Mouse (Mus musculus) heart, embryonic 10.5 days (tissue): ENCODE measurements around the gene Strip1. TPM values are rescaled to one million over a fixed set of nuclear protein-coding genes. Genes with fewer than 3 reads are reported as not detected.
A peak's percentile ranks its signal among the peaks of the same experiment; 100 is the strongest.
"Not testable (repeated sequence)": the region's sequence is repeated elsewhere in the genome, so short reads cannot be mapped to it uniquely, and the experiment has no call there.

ENCODE experiments used
- DNase-seq: peaks from one replicate; pipeline ENCODE4 v3.0.0-alpha.2; 2017; ENCODE audit warnings: low spot score
- H3K27ac ChIP-seq: fragments of 300-500 bp; sonication (generic); 2 replicates; pipeline ENCODE4 v1.5.1; 2016; ENCODE audit warnings: mild to moderate bottlenecking
- H3K27me3 ChIP-seq: fragments of 300-500 bp; sonication (generic); 2 replicates; pipeline ENCODE4 v1.6.1; 2016; ENCODE audit warnings: mild to moderate bottlenecking; ENCODE audit not compliant: poor library complexity, insufficient read depth, severe bottlenecking
- H3K36me3 ChIP-seq: fragments of 300-500 bp; sonication (generic); 2 replicates; pipeline ENCODE4 v1.6.1; 2016; ENCODE audit warnings: mild to moderate bottlenecking, moderate library complexity
- H3K4me1 ChIP-seq: fragments of 300-500 bp; sonication (generic); 2 replicates; pipeline ENCODE4 v1.6.1; 2016; ENCODE audit warnings: mild to moderate bottlenecking
- H3K4me3 ChIP-seq: fragments of 300-500 bp; sonication (generic); 2 replicates; pipeline ENCODE4 v1.5.1; 2016; ENCODE audit warnings: mild to moderate bottlenecking, moderate library complexity
- H3K9me3 ChIP-seq: fragments of 300-500 bp; sonication (generic); 2 replicates; pipeline ENCODE4 v1.6.1; 2016; ENCODE audit warnings: mild to moderate bottlenecking, moderate library complexity
- WGBS: fragments of 180-500 bp; shearing (Covaris S2); methylation state at CpG from one replicate; pipeline ENCODE4 v1.1.7; 2016; 5-methylcytosine and 5-hydroxymethylcytosine counted together
- polyA plus RNA-seq: library from polyadenylated mRNA; unstranded; fragments of >200 nt; fragmentation: Nextera tagmentation; extraction: Ambion mirVana; gene quantifications from 2 replicates; pipeline ENCODE4 v1.2.1, GENCODE M21; 2016

Strip1 gene
- polyA plus RNA-seq, 1 experiment from 2014 or later, result 50.1 TPM

- H3K4me3 ChIP-seq, H3K4me1 ChIP-seq, DNase-seq, H3K27me3 ChIP-seq, H3K27ac ChIP-seq, H3K36me3 ChIP-seq, H3K9me3 ChIP-seq: not testable (repeated sequence)
- WGBS, result 74% methylated on average over 5 of the region's 5 CpGs
These were observed 18.8 kb upstream of the Strip1 start for GRCm38 (mm10) chr3:107650276-107650675.

GRCm38 (mm10) chr3:107646947-107647346, 15.5 kb upstream of the Strip1 start:
- no peaks in the 10 kb centered on the region for H3K27me3 ChIP-seq
- no peak for DNase-seq
- no peak overlapping the region for H3K4me3 ChIP-seq
- no peaks in the 10 kb centered on the region for H3K9me3 ChIP-seq
- no peak overlapping the region for H3K27ac ChIP-seq
- 95% methylated on average over 3 of the region's 3 CpGs for WGBS
- no peaks in the 10 kb centered on the region; the same call in 1 of the 2 replicates for H3K4me1 ChIP-seq
- H3K36me3 ChIP-seq, result no peaks in the 10 kb centered on the region

GRCm38 (mm10) chr3:107637606-107638172, 6.2 kb upstream of the Strip1 start:
- H3K9me3 ChIP-seq, result no peaks in the 10 kb centered on the region
- H3K4me1 ChIP-seq, result peaks cover 7% of the 10 kb centered on the region
- WGBS, result 57% methylated on average over 5 of the region's 5 CpGs
- DNase-seq, result peak; percentile 45
- no peak overlapping the region for H3K27ac ChIP-seq
- no peak overlapping the region for H3K4me3 ChIP-seq
- no peaks in the 10 kb centered on the region for H3K36me3 ChIP-seq
- no peaks in the 10 kb centered on the region for H3K27me3 ChIP-seq

- Histone ChIP-seq H3K4me1 (peaks cover 10% of the 10 kb centered on the region), H3K9me3 (no peaks in the 10 kb centered on the region), H3K27me3 (no peaks in the 10 kb centered on the region), H3K36me3 (no peaks in the 10 kb centered on the region), H3K27ac (no peak overlapping the region; the same call in 1 of the 2 replicates), H3K4me3 (no peak overlapping the region)
- peak; percentile 66 for DNase-seq
- WGBS, result 58% methylated on average over 3 of the region's 3 CpGs
These were observed 4.7 kb upstream of the Strip1 start for GRCm38 (mm10) chr3:107636236-107636635.

- Histone ChIP-seq H3K27ac (no peak overlapping the region; the same call in 1 of the 2 replicates), H3K4me1 (peaks cover 11% of the 10 kb centered on the region), H3K27me3 (no peaks in the 10 kb centered on the region), H3K4me3 (no peak overlapping the region), H3K36me3 (no peaks in the 10 kb centered on the region), H3K9me3 (no peaks in the 10 kb centered on the region)
- WGBS, result 40% methylated on average over 8 of the region's 8 CpGs
- peak; percentile 70 for DNase-seq
These were observed 4.3 kb upstream of the Strip1 start for GRCm38 (mm10) chr3:107635836-107636235.

- H3K4me3 ChIP-seq, result no peak overlapping the region
- H3K4me1 ChIP-seq, result peaks cover 21% of the 10 kb centered on the region
- 88% methylated on average over 9 of the region's 9 CpGs for WGBS
- H3K27me3 ChIP-seq, result no peaks in the 10 kb centered on the region
- H3K9me3 ChIP-seq, result no peaks in the 10 kb centered on the region
- no peak overlapping the region for H3K27ac ChIP-seq
- peaks cover 5% of the 10 kb centered on the region for H3K36me3 ChIP-seq
- peak; percentile 61 for DNase-seq
These were observed 2.4 kb upstream of the Strip1 start for GRCm38 (mm10) chr3:107633906-107634305.

GRCm38 (mm10) chr3:107632786-107633185, 1.3 kb upstream of the Strip1 start:
- Histone ChIP-seq H3K9me3 (no peaks in the 10 kb centered on the region), H3K27me3 (no peaks in the 10 kb centered on the region), H3K27ac (no peak overlapping the region), H3K36me3 (peaks cover 12% of the 10 kb centered on the region), H3K4me1 (peaks cover 21% of the 10 kb centered on the region), H3K4me3 (no peak overlapping the region)
- peak; percentile 58 for DNase-seq
- WGBS, result 90% methylated on average over 4 of the region's 4 CpGs

GRCm38 (mm10) chr3:107630682-107631522, 592 bp downstream of the Strip1 start, which contains the start of gene Gm10961:
Gene Gm10961, plus strand, starts transcription at chr3:107631322.
- Histone ChIP-seq H3K4me3 (peak within 1 kb of the TSS; percentile 99), H3K9me3 (no peaks in the 10 kb centered on the region), H3K4me1 (peaks cover 16% of the 10 kb centered on the region), H3K27ac (peak within 1 kb of the TSS; percentile 99), H3K36me3 (peaks cover 31% of the 10 kb centered on the region), H3K27me3 (no peaks in the 10 kb centered on the region)
- WGBS, result under 1% methylated on average over 48 of the region's 48 CpGs
- DNase-seq, result peak; percentile 76

GRCm38 (mm10) chr3:107629411-107629810, 2.1 kb downstream of the Strip1 start:
- peak; percentile 24 for DNase-seq
- H3K27me3 ChIP-seq, result no peaks in the 10 kb centered on the region
- H3K4me1 ChIP-seq, result peaks cover 14% of the 10 kb centered on the region
- 95% methylated on average over 4 of the region's 4 CpGs for WGBS
- H3K9me3 ChIP-seq, result no peaks in the 10 kb centered on the region
- H3K36me3 ChIP-seq, result peaks cover 46% of the 10 kb centered on the region
- H3K4me3 ChIP-seq, result no peak overlapping the region
- no peak overlapping the region for H3K27ac ChIP-seq

- WGBS, result 96% methylated on average over 2 of the region's 2 CpGs
- Histone ChIP-seq H3K4me3 (no peak overlapping the region), H3K36me3 (peaks cover 55% of the 10 kb centered on the region)
These were observed 2.9 kb downstream of the Strip1 start for GRCm38 (mm10) chr3:107628551-107628950.

GRCm38 (mm10) chr3:107627641-107628040, 3.9 kb downstream of the Strip1 start:
- Histone ChIP-seq H3K27ac (no peak overlapping the region), H3K4me3 (no peak overlapping the region), H3K9me3 (no peaks in the 10 kb centered on the region), H3K4me1 (peaks cover 14% of the 10 kb centered on the region), H3K36me3 (peaks cover 64% of the 10 kb centered on the region), H3K27me3 (no peaks in the 10 kb centered on the region)
- peak; percentile 58 for DNase-seq
- WGBS, result 91% methylated on average over 7 of the region's 7 CpGs

More at GRCm38 (mm10) chr3:107628551-107628950, 2.9 kb downstream of the Strip1 start:
- Histone ChIP-seq H3K27me3 (no peaks in the 10 kb centered on the region), H3K4me1 (peaks cover 14% of the 10 kb centered on the region), H3K9me3 (no peaks in the 10 kb centered on the region), H3K27ac (no peak overlapping the region)
- peak; percentile 24 for DNase-seq

GRCm38 (mm10) chr3:107626751-107627150, 4.7 kb downstream of the Strip1 start:
- WGBS, result 90% methylated on average over 8 of the region's 8 CpGs
- no peak overlapping the region for H3K4me3 ChIP-seq
- H3K36me3 ChIP-seq, result peaks cover 73% of the 10 kb centered on the region
- H3K27ac ChIP-seq, result no peak overlapping the region
- peak; percentile 42 for DNase-seq
- H3K9me3 ChIP-seq, result no peaks in the 10 kb centered on the region
- H3K4me1 ChIP-seq, result peaks cover 14% of the 10 kb centered on the region
- H3K27me3 ChIP-seq, result no peaks in the 10 kb centered on the region

- Histone ChIP-seq H3K9me3 (no peaks in the 10 kb centered on the region), H3K4me1 (peaks cover 12% of the 10 kb centered on the region), H3K27ac (no peak overlapping the region), H3K4me3 (no peak overlapping the region), H3K27me3 (no peaks in the 10 kb centered on the region), H3K36me3 (peaks cover 85% of the 10 kb centered on the region)
- 91% methylated on average over 8 of the region's 8 CpGs for WGBS
- peak; percentile 68 for DNase-seq
These were observed 6.0 kb downstream of the Strip1 start for GRCm38 (mm10) chr3:107625536-107625935.
